Mouse (Mus musculus) heart, adult 9 months (tissue): ENCODE measurements around the gene Rnf41.

Experiments
- DNase-seq, 2 experiments: peaks; one replicate each; pipeline ENCODE4 v3.0.0; 2022; ENCODE audit warnings: low spot score in 2 of 2

Rnf41 gene

GRCm38 (mm10) chr10:128429052-128429451 is 17.6 kb downstream of the Rnf41 start:
- DNase-seq, result no peak

- no peak for DNase-seq
Observed at GRCm38 (mm10) chr10:128429454-128429853, 18.0 kb downstream of the Rnf41 start.

GRCm38 (mm10) chr10:128433417-128433816 is 22.0 kb downstream of the Rnf41 start:
- DNase-seq, result no peak

- no peak for DNase-seq
Observed at GRCm38 (mm10) chr10:128434681-128435080, 23.2 kb downstream of the Rnf41 start.

- DNase-seq, result peak; percentile 41 to 70
Observed at GRCm38 (mm10) chr10:128435186-128435823, 23.8 kb downstream of the Rnf41 start.

GRCm38 (mm10) chr10:128435873-128436272 is 24.4 kb downstream of the Rnf41 start:
- DNase-seq, result no peak

- no peak for DNase-seq
Observed at GRCm38 (mm10) chr10:128436376-128436775, 24.9 kb downstream of the Rnf41 start.

GRCm38 (mm10) chr10:128438675-128439279 is 27.3 kb downstream of the Rnf41 start:
- peak in 1 of 2 experiments; percentile 40 for DNase-seq

GRCm38 (mm10) chr10:128440407-128440806 is 28.9 kb downstream of the Rnf41 start:
- no peak for DNase-seq

- no peak for DNase-seq
Observed at GRCm38 (mm10) chr10:128441324-128442119, 30.1 kb downstream of the Rnf41 start.

GRCm38 (mm10) chr10:128442718-128443117 is 31.3 kb downstream of the Rnf41 start:
- no peak for DNase-seq

GRCm38 (mm10) chr10:128444354-128444753 is 32.9 kb downstream of the Rnf41 start:
- DNase-seq, result no peak

GRCm38 (mm10) chr10:128445407-128445806 is 34.0 kb downstream of the Rnf41 start:
- DNase-seq, result no peak

- DNase-seq, result no peak
Observed at GRCm38 (mm10) chr10:128451014-128451413, 39.6 kb downstream of the Rnf41 start.

- no peak for DNase-seq
Observed at GRCm38 (mm10) chr10:128454471-128454870, 43.0 kb downstream of the Rnf41 start.

- peak; percentile 38 to 63 for DNase-seq
Observed at GRCm38 (mm10) chr10:128455280-128455679, 43.8 kb downstream of the Rnf41 start.

- no peak for DNase-seq
Observed at GRCm38 (mm10) chr10:128457676-128458075, 46.2 kb downstream of the Rnf41 start.

GRCm38 (mm10) chr10:128458348-128458718 is 46.9 kb downstream of the Rnf41 start:
- peak; percentile 80 to 89 for DNase-seq

- DNase-seq, result peak; percentile 81
Observed at GRCm38 (mm10) chr10:128458719-128459408, 47.4 kb downstream of the Rnf41 start, which contains the start of gene Smarcc2. Gene Smarcc2, plus strand, starts transcription at chr10:128459248.

GRCm38 (mm10) chr10:128459409-128460269 is 48.2 kb downstream of the Rnf41 start:
- DNase-seq, result peak; percentile 36 to 52

GRCm38 (mm10) chr10:128460270-128460630 is 48.8 kb downstream of the Rnf41 start:
- DNase-seq, result no peak
